Mouse (Mus musculus): Measurements from ENCODE around the gene Wars2.
A peak's percentile ranks its signal among the peaks of the same experiment; 100 is the strongest.

Wars2 gene

GRCm38 (mm10) chr3:99140940-99141854 is at the start of gene Wars2:
Wars2 (plus strand) TSS chr3:99141068.
- peak; percentile 96 for DNase-seq (ENCODE audit: low read depth, low spot score)

GRCm38 (mm10) chr3:99096816-99097215 is 44.1 kb upstream of the Wars2 start:
- no peak for DNase-seq (ENCODE audit: low read depth, low spot score)

- DNase-seq (ENCODE audit: low read depth, low spot score), result no peak
Measured at GRCm38 (mm10) chr3:99110353-99111213, 30.3 kb upstream of the Wars2 start.

GRCm38 (mm10) chr3:99111214-99111608 is 29.7 kb upstream of the Wars2 start:
- no peak for DNase-seq (ENCODE audit: low read depth, low spot score)

GRCm38 (mm10) chr3:99113266-99113837 is 27.5 kb upstream of the Wars2 start:
- DNase-seq (ENCODE audit: low read depth, low spot score), result no peak

GRCm38 (mm10) chr3:99120942-99121341 is 19.9 kb upstream of the Wars2 start:
- no peak for DNase-seq (ENCODE audit: low read depth, low spot score)

- no peak for DNase-seq (ENCODE audit: low read depth, low spot score)
Measured at GRCm38 (mm10) chr3:99130521-99130920, 10.3 kb upstream of the Wars2 start.

- no peak for DNase-seq (ENCODE audit: low read depth, low spot score)
Measured at GRCm38 (mm10) chr3:99131973-99132372, 8.9 kb upstream of the Wars2 start.

GRCm38 (mm10) chr3:99133913-99134312 is 7.0 kb upstream of the Wars2 start:
- DNase-seq (ENCODE audit: low read depth, low spot score), result no peak

GRCm38 (mm10) chr3:99147886-99148285 is 7.0 kb downstream of the Wars2 start:
- DNase-seq (ENCODE audit: low read depth, low spot score), result no peak

- no peak for DNase-seq (ENCODE audit: low read depth, low spot score)
Measured at GRCm38 (mm10) chr3:99149035-99149434, 8.2 kb downstream of the Wars2 start.

- DNase-seq (ENCODE audit: low read depth, low spot score), result no peak
Measured at GRCm38 (mm10) chr3:99156286-99156685, 15.4 kb downstream of the Wars2 start.

GRCm38 (mm10) chr3:99156987-99157386 is 16.1 kb downstream of the Wars2 start:
- no peak for DNase-seq (ENCODE audit: low read depth, low spot score)

GRCm38 (mm10) chr3:99157451-99158015 is 16.7 kb downstream of the Wars2 start:
- no peak for DNase-seq (ENCODE audit: low read depth, low spot score)

GRCm38 (mm10) chr3:99160016-99160415 is 19.1 kb downstream of the Wars2 start:
- no peak for DNase-seq (ENCODE audit: low read depth, low spot score)

- no peak for DNase-seq (ENCODE audit: low read depth, low spot score)
Measured at GRCm38 (mm10) chr3:99162191-99162590, 21.3 kb downstream of the Wars2 start.

- no peak for DNase-seq (ENCODE audit: low read depth, low spot score)
Measured at GRCm38 (mm10) chr3:99167734-99168133, 26.9 kb downstream of the Wars2 start.

GRCm38 (mm10) chr3:99173178-99173577 is 32.3 kb downstream of the Wars2 start:
- no peak for DNase-seq (ENCODE audit: low read depth, low spot score)

- DNase-seq (ENCODE audit: low read depth, low spot score), result peak; percentile 69
Measured at GRCm38 (mm10) chr3:99174658-99175304, 33.9 kb downstream of the Wars2 start.

GRCm38 (mm10) chr3:99183355-99184016 is 42.6 kb downstream of the Wars2 start:
- peak; percentile 29 for DNase-seq (ENCODE audit: low read depth, low spot score)

GRCm38 (mm10) chr3:99184373-99184772 is 43.5 kb downstream of the Wars2 start:
- no peak for DNase-seq (ENCODE audit: low read depth, low spot score)

Measured in mesoderm, embryonic 11.5 days (tissue).